Mouse (Mus musculus) ES-E14 (cell line): Measurements from ENCODE around the gene Jsrp1. TPM values are rescaled to one million over a fixed set of nuclear protein-coding genes. Genes with fewer than 3 reads are reported as not detected.

ENCODE experiments used
- DNase-seq: peaks from one replicate; pipeline ENCODE4 v3.0.0-alpha.2; 2013; ENCODE audit warnings: low read depth, low spot score
- H3K27ac ChIP-seq: 2 replicates; pipeline ENCODE4 v1.5.1; 2012; ENCODE audit warnings: low read depth, mild to moderate bottlenecking, low read length, moderate library complexity, mixed read lengths; ENCODE audit not compliant: poor library complexity, insufficient read depth, severe bottlenecking
- H3K36me3 ChIP-seq: 2 replicates; pipeline ENCODE4 v1.6.1; 2012; ENCODE audit warnings: mild to moderate bottlenecking, low read length, moderate library complexity, mixed read lengths; ENCODE audit not compliant: control insufficient read depth, poor library complexity, insufficient read depth, severe bottlenecking
- H3K4me1 ChIP-seq, 2 experiments: fragments of 150-350 bp in 1 of 2; sonication (generic) in 1 of 2; 2 replicates each; pipeline ENCODE4 v1.6.1; 2012; ENCODE audit warnings: low read length in 2 of 2, mild to moderate bottlenecking in 1 of 2, mixed read lengths in 1 of 2; ENCODE audit not compliant: control insufficient read depth in 2 of 2, insufficient read depth in 2 of 2, poor library complexity in 1 of 2
- H3K4me3 ChIP-seq, 2 experiments: fragments of 150-350 bp in 1 of 2; sonication (generic) in 1 of 2; 2 replicates each; pipeline ENCODE4 v1.5.1; 2012; ENCODE audit warnings: low read length in 2 of 2, low read depth in 1 of 2, mild to moderate bottlenecking in 1 of 2, mixed read lengths in 1 of 2; ENCODE audit not compliant: insufficient read depth in 1 of 2, poor library complexity in 1 of 2, severe bottlenecking in 1 of 2
- H3K9ac ChIP-seq: 2 replicates; pipeline ENCODE4 v1.6.1; 2012; ENCODE audit warnings: low read depth, mild to moderate bottlenecking, low read length, mixed read lengths; ENCODE audit not compliant: poor library complexity, insufficient read depth, severe bottlenecking
- H3K9me3 ChIP-seq: fragments of 150-350 bp; sonication (generic); 2 replicates; pipeline ENCODE4 v1.6.1; 2012; ENCODE audit warnings: low read depth, mild to moderate bottlenecking, low read length; ENCODE audit not compliant: control insufficient read depth, insufficient read depth
- CHD2 ChIP-seq: IDR thresholded peaks from 2 replicates; pipeline ENCODE4 v1.6.1; 2014; ENCODE audit warnings: mild to moderate bottlenecking, low read depth, low read length, inconsistent platforms
- HCFC1 ChIP-seq: IDR thresholded peaks from 2 replicates; pipeline ENCODE4 v1.6.1; 2012; ENCODE audit warnings: low read length, inconsistent platforms, borderline replicate concordance; ENCODE audit not compliant: insufficient read depth
- MAFK ChIP-seq: IDR thresholded peaks from 2 replicates; pipeline ENCODE4 v1.6.1; 2014; ENCODE audit warnings: mild to moderate bottlenecking, low read depth, low read length, inconsistent platforms; ENCODE audit not compliant: insufficient read depth
- ZC3H11A ChIP-seq: IDR thresholded peaks from 2 replicates; pipeline ENCODE4 v1.6.1; 2012; ENCODE audit warnings: low read depth, mild to moderate bottlenecking, inconsistent platforms, low read length, borderline replicate concordance
- ZNF384 ChIP-seq: IDR thresholded peaks from 2 replicates; pipeline ENCODE4 v1.6.1; 2012; ENCODE audit warnings: low read depth, low read length, inconsistent platforms
- in situ Hi-C, 2 experiments: fragments of 600-800 bp; cut with MboI; formaldehyde crosslinking; loops; one replicate each; pipeline ENCODE4 v1.15.1; 2025; ENCODE audit warnings: low sequenced_read_pairs in 2 of 2, inconsistent platforms in 1 of 2; ENCODE audit not compliant: unreplicated experiment in 2 of 2
- total RNA-seq: library from RNA; depleted of rRNA; stranded (reverse); fragments of 300-350 nt; gene quantifications from 2 replicates; pipeline ENCODE4 v1.2.3, GENCODE M21; 2012

Jsrp1 gene
- total RNA-seq, 1 experiment: 0.67 TPM

DNA sequence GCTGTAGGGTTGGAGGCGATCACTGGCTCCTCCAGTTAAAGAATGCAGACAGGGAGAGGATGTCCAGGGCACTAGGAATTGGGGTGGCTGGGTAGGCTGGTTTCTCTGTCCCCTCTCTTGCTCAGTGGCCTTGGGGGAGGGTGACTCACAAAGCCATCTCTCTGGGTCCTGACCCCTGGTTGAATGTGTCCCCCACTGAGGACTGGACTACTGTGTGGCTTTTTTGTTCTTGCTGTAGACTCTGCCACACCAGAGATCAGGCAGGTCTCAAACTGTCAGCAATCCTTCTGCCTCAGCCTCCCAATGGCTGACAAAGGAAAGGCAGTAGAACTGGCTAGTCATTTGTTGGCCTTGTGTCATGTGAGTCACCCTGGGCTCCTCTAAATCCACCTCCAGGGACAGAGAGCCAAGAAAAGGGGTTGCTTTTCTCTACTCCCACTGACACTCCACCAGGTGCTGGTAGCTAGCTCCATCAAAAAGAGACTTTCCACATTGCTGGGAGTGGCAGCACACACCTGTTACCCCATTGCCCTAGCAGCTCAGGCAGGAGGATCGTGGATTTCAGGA lies 25.1 kb upstream of the Jsrp1 start:
- Histone ChIP-seq H3K36me3 (no peaks in the 10 kb centered on the region), H3K9me3 (no peaks in the 10 kb centered on the region), H3K9ac (no peak overlapping the region), H3K27ac (no peak overlapping the region), H3K4me1 (peaks cover 0 to 14% of the 10 kb centered on the region in 2 experiments; a peak in 1 of 4 replicates), H3K4me3 (no peak overlapping the region)
- no peak for TF ChIP-seq ZC3H11A
- TF ChIP-seq ZNF384: no peak
- no peak for DNase-seq
- in situ Hi-C loops: no loop called here

DNA sequence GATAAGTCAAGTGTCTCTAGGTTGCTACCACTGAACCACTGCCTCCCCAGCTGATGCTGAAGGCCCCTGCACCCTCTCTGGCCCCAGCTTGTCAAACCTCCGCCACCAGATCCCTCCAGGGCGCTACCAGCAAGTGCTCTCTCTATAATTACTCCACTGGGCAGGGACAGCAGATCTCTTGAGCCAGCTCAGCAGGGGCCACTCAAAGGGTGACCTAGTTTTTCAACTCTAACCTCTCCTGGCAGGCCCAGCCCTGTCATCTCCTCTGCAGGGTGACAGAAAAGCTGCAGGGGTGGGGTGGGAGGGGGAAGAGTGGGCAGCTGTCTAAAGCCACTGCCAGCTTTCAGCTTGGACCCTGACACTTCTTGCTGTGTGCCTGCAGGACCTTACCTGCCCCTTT lies 24.5 kb upstream of the Jsrp1 start:
- TF ChIP-seq HCFC1 (no peak), ZC3H11A (no peak), MAFK (no peak), ZNF384 (no peak), CHD2 (no peak)
- Histone ChIP-seq H3K27ac (no peak overlapping the region), H3K4me3 (no peak overlapping the region), H3K36me3 (no peaks in the 10 kb centered on the region), H3K9me3 (no peaks in the 10 kb centered on the region), H3K4me1 (peaks cover 0 to 14% of the 10 kb centered on the region in 2 experiments; a peak in 1 of 4 replicates), H3K9ac (no peak overlapping the region)
- no peak for DNase-seq
- in situ Hi-C loops: no loop called here

DNA sequence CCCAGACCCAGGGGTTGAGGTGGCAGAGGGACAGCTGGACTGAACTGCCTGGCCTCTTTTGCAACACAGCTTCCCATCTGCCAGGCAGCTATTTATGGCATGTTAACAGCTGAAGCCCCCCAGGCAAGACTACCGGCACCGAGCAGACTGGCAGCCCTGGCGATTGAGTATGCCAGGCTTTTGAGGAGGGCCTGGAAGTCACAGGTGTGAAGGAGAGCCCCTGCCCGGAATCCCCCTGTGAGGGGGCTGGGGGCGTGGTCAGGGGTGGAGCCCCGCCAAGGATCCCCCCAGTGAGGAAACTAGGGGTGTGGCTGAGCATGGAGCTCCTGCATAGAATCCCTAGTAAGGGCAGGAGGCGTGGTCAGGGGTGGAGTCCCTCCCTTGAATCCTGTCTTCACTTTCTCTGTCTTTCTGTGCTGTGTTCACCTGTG lies 23.7 kb upstream of the Jsrp1 start:
- no peak overlapping the region for H3K27ac ChIP-seq
- in situ Hi-C loops: no loop called here
- no peaks in the 10 kb centered on the region for H3K9me3 ChIP-seq
- no peak for TF ChIP-seq ZNF384
- TF ChIP-seq ZC3H11A: no peak
- TF ChIP-seq CHD2: no peak
- no peak for TF ChIP-seq MAFK
- no peak for TF ChIP-seq HCFC1
- H3K4me1 ChIP-seq: peaks cover 0 to 14% of the 10 kb centered on the region in 2 experiments; a peak in 1 of 4 replicates
- H3K9ac ChIP-seq: no peak overlapping the region
- no peak overlapping the region for H3K4me3 ChIP-seq
- no peaks in the 10 kb centered on the region for H3K36me3 ChIP-seq
- DNase-seq: no peak

DNA sequence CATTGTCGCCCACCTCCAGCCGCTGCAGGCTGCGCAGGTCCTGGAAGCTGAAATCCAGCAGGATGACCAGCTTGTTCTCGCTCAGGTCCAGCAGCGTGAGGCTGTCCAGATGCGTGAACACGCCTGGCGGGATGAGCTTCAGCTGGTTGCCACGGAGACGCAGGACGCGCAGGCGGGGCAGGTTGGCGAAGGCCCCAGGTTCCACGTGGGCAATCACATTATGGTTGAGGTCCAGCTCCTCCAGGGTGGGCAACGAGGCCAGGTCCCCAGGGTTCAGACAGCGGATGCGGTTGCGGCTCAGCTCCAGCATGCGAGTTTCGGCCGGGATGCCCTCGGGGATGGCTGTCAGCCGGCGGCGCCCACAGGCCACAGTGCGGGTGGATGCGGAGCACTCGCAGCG lies 22.3 kb upstream of the Jsrp1 start:
- Histone ChIP-seq H3K9ac (no peak overlapping the region), H3K4me1 (peaks cover 0 to 21% of the 10 kb centered on the region in 2 experiments; a peak in 1 of 4 replicates), H3K9me3 (no peaks in the 10 kb centered on the region), H3K36me3 (no peaks in the 10 kb centered on the region), H3K4me3 (peak overlapping the region; percentile 35 to 43; a peak in 2 of 4 replicates), H3K27ac (no peak overlapping the region)
- in situ Hi-C loops: no loop called here
- no peak for DNase-seq
- TF ChIP-seq HCFC1 (no peak), CHD2 (no peak), MAFK (no peak), ZNF384 (no peak), ZC3H11A (no peak)

DNA sequence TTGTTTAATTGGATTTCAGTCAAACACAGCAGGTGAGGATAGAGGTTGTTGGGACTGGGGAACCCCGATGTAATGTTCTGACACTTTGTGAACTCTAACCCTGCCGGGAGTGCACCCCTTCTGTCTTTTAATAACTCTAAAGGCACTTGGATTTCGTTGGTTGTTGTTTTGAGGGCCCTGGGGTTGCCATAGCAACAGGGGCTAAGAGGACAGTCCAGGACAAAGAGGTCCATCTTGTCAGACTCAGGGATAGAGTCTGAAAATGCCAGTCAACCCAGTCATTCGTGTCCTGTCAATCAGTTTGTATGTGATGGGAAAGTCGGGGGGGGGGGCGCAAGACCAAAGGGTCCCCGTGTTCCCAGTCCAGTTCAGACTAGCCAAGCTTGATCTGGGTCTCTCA lies 19.5 kb upstream of the Jsrp1 start:
- no peaks in the 10 kb centered on the region for H3K9me3 ChIP-seq
- H3K27ac ChIP-seq: no peak overlapping the region
- DNase-seq: no peak
- no peak for TF ChIP-seq MAFK
- TF ChIP-seq HCFC1: no peak
- TF ChIP-seq CHD2: no peak
- peaks cover 0 to 24% of the 10 kb centered on the region in 2 experiments; a peak in 1 of 4 replicates for H3K4me1 ChIP-seq
- in situ Hi-C loops: no loop called here
- no peak overlapping the region for H3K9ac ChIP-seq
- peaks cover 19% of the 10 kb centered on the region for H3K36me3 ChIP-seq
- no peak overlapping the region for H3K4me3 ChIP-seq
